Comparison of ENCODE assay signal across 8 mouse cellular contexts in genomic region chr9:121374076-121374863, GRCm38 (mm10).
DNase-seq lines count a peak whose midpoint lies in the region; ATAC-seq and TF ChIP-seq lines count a peak whose summit lies in the region.

No protein-coding gene starts in this region.

- DNase-seq in intestine, embryonic 14.5 days (ENCODE audit: low spot score), result peak; percentile 87
- no peak for DNase-seq in Patski (ENCODE audit: low read depth, low spot score)
- DNase-seq in embryonic facial prominence, embryonic 10.5 days (ENCODE audit: low spot score), result peak; percentile 82
- DNase-seq in heart, postnatal 14 days, result peak; percentile 57 to 74
- peak; percentile 83 for DNase-seq in naive thymus-derived CD4-positive, alpha-beta T cell, adult 2 months (ENCODE audit: low read depth)
- DNase-seq in yolk sac, embryonic 10.5 days (ENCODE audit: low spot score), result peak; percentile 43

- no peak overlapping the region for H3K4me2 ChIP-seq in intestine, embryonic 14.5 days (ENCODE audit: low read length)
- H3K4me2 ChIP-seq in intestine, embryonic 15.5 days (replicated peaks), result no peak overlapping the region
- H3K4me2 ChIP-seq in limb, embryonic 15.5 days, result no peak overlapping the region

- no peak overlapping the region for H3K4me3 ChIP-seq in intestine, embryonic 14.5 days (ENCODE audit: low read depth, low read length)
- H3K4me3 ChIP-seq in intestine, embryonic 15.5 days (replicated peaks), result no peak overlapping the region
- no peak overlapping the region for H3K4me3 ChIP-seq in embryonic facial prominence, embryonic 10.5 days
- no peak overlapping the region for H3K4me3 ChIP-seq in limb, embryonic 15.5 days

- ATAC-seq in intestine, embryonic 14.5 days (replicated peaks; ENCODE audit: low FRiP score, low TSS enrichment, low read depth), result no peak
- no peak for ATAC-seq in intestine, embryonic 15.5 days
- no peak for ATAC-seq in Patski
- ATAC-seq in limb, embryonic 15.5 days (ENCODE audit: insufficient number of reproducible peaks, low FRiP score, low TSS enrichment, low read depth), result peak; percentile 33; the same call in 1 of the 2 replicates

- no peak overlapping the region for H3K27ac ChIP-seq in intestine, embryonic 14.5 days (ENCODE audit: low read depth)
- H3K27ac ChIP-seq in intestine, embryonic 15.5 days, result no peak overlapping the region
- H3K27ac ChIP-seq in embryonic facial prominence, embryonic 10.5 days (replicated peaks), result peak overlapping the region; percentile 62
- peak overlapping the region; percentile 60 for H3K27ac ChIP-seq in limb, embryonic 15.5 days

- no peaks in the 10 kb centered on the region for H3K27me3 ChIP-seq in intestine, embryonic 14.5 days (replicated peaks; ENCODE audit: control insufficient read depth, insufficient read depth, low read length)
- no peaks in the 10 kb centered on the region for H3K27me3 ChIP-seq in intestine, embryonic 15.5 days (replicated peaks)
- no peaks in the 10 kb centered on the region for H3K27me3 ChIP-seq in Patski
- H3K27me3 ChIP-seq in embryonic facial prominence, embryonic 10.5 days (replicated peaks; ENCODE audit: low read depth, poor library complexity, severe bottlenecking), result 0 out of 2 replicates have a peak, but pooled peaks cover 5% of the 10 kb centered on the region
- H3K27me3 ChIP-seq in limb, embryonic 15.5 days, result no peaks in the 10 kb centered on the region

- no peaks in the 10 kb centered on the region for H3K9me3 ChIP-seq in intestine, embryonic 14.5 days (ENCODE audit: control insufficient read depth, low read length)
- H3K9me3 ChIP-seq in intestine, embryonic 15.5 days, result no peaks in the 10 kb centered on the region
- no peaks in the 10 kb centered on the region for H3K9me3 ChIP-seq in embryonic facial prominence, embryonic 10.5 days
- H3K9me3 ChIP-seq in limb, embryonic 15.5 days, result no peaks in the 10 kb centered on the region

- POLR2A ChIA-PET in Patski (lab: Charles Lee), result interaction anchor here (0.6 kb wide), 1 partner anchor 18 kb away, joined by 3 read pairs; no protein-coding TSS in a partner anchor

- intact Hi-C loops in heart, postnatal 14 days (cut with DNase I), result loop anchor here (1.0 to 10.0 kb wide), 5 partner anchors 77 to 879 kb away; partner anchors contain the start of genes Eif1b, Rpl14 and Trak1

- in situ Hi-C loops in Patski (cut with MboI; ENCODE audit: low pct_unique_long_range_greater_than_20kb), result loop anchor here (5.0 to 10.0 kb wide), 2 partner anchors 92 to 119 kb away; no protein-coding TSS in a partner anchor

- peaks cover 38% of the 10 kb centered on the region for H3K4me1 ChIP-seq in intestine, embryonic 14.5 days (replicated peaks; ENCODE audit: control insufficient read depth, insufficient read depth, low read length)
- peaks cover 38% of the 10 kb centered on the region for H3K4me1 ChIP-seq in intestine, embryonic 15.5 days (replicated peaks)
- peaks cover 48% of the 10 kb centered on the region for H3K4me1 ChIP-seq in embryonic facial prominence, embryonic 10.5 days
- H3K4me1 ChIP-seq in limb, embryonic 15.5 days, result peaks cover 52% of the 10 kb centered on the region

- no peak overlapping the region for H3K9ac ChIP-seq in intestine, embryonic 14.5 days (ENCODE audit: low read length)
- no peak overlapping the region for H3K9ac ChIP-seq in intestine, embryonic 15.5 days
- H3K9ac ChIP-seq in limb, embryonic 15.5 days, result no peak overlapping the region

- 24% methylated on average over 9 of the region's 9 CpGs for WGBS in intestine, embryonic 14.5 days
- 30% methylated on average over 9 of the region's 9 CpGs for WGBS in intestine, embryonic 15.5 days
- WGBS in embryonic facial prominence, embryonic 10.5 days, result 34% methylated on average over 9 of the region's 9 CpGs
- WGBS in limb, embryonic 15.5 days, result 24% methylated on average over 9 of the region's 9 CpGs

- peak; percentile 78 for TF ChIP-seq CTCF in Patski (IDR thresholded peaks at IDR 0.05)

- CTCF ChIA-PET in Patski (lab: Charles Lee), result interaction anchor here (0.8 to 1.3 kb wide), 7 partner anchors 11 to 127 kb away, joined by 3 to 5 read pairs (median 4); no protein-coding TSS in a partner anchor

- no peaks in the 10 kb centered on the region for H3K36me3 ChIP-seq in intestine, embryonic 14.5 days (ENCODE audit: control insufficient read depth, insufficient read depth, low read length)
- H3K36me3 ChIP-seq in intestine, embryonic 15.5 days, result no peaks in the 10 kb centered on the region
- H3K36me3 ChIP-seq in embryonic facial prominence, embryonic 10.5 days (replicated peaks), result no peaks in the 10 kb centered on the region
- H3K36me3 ChIP-seq in limb, embryonic 15.5 days, result no peaks in the 10 kb centered on the region

Comparison
In these comparisons a context has a peak if more than half of its experiments do, and no peak if none do; other contexts are left out.
1. H3K27ac ChIP-seq: peak in embryonic facial prominence, embryonic 10.5 days (single experiment) and limb, embryonic 15.5 days (single experiment); none in intestine, embryonic 14.5 days (single experiment) and intestine, embryonic 15.5 days (single experiment).